ENCODE assay signal across 8 mouse cellular contexts in the genomic region with DNA sequence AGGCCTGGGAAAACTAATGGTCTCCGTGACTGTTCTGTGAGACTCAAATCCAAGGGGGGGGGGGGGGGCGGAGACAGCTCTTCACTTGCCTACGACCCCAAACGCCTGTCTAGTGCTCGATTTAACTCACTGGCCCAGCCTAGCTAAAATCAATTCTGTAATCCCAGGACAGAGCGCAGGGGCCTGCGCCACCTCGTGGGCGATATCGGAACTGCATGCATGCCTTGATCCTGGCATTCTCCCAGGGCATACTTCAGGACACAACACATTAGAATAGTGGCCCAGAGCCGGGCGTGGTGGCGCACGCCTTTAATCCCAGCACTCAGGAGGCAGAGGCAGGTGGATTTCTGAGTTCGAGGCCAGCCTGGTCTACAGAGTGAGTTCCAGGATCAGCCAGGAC. TPM values are rescaled to one million over a fixed set of nuclear protein-coding genes. Genes with fewer than 3 reads are reported as not detected.
DNase-seq lines count a peak whose midpoint lies in the region; ATAC-seq lines count a peak whose summit lies in the region.
"Had no signal": no experiment of that assay in that cellular context is flagged by ENCODE, and none has a peak within 500 bp of the region (broad histone marks: within the 10 kb centered on the region; RNA-seq: fewer than 3 reads in every experiment).

No protein-coding gene starts in this region.

- 9% methylated on average over 15 of the region's 15 CpGs for WGBS in intestine, embryonic 14.5 days

- H3K36me3 ChIP-seq in intestine, embryonic 14.5 days (ENCODE audit: control insufficient read depth, insufficient read depth, low read length) = no peaks in the 10 kb centered on the region
- H3K36me3 ChIP-seq: stomach, embryonic 15.5 days had no signal

- DNase-seq in adrenal gland, adult (ENCODE audit: inconsistent age in 2 of 2, low spot score in 1 of 2) = peak; percentile 82 to 95
- peak; percentile 95 for DNase-seq in embryo, embryonic 10 days (ENCODE audit: low spot score)
- peak; percentile 58 to 84 for DNase-seq in gastrocnemius, postnatal 36 days
- peak; percentile 98 for DNase-seq in intestine, embryonic 14.5 days (ENCODE audit: low spot score)
- DNase-seq in left cerebral cortex, postnatal 14 days (ENCODE audit: low spot score in 2 of 2) = peak; percentile 79 to 84
- peak; percentile 94 for DNase-seq in mesoderm, embryonic 11.5 days (ENCODE audit: low read depth, low spot score)
- DNase-seq in right cerebral cortex, postnatal 4 days = peak; percentile 89

- H3K27ac ChIP-seq in intestine, embryonic 14.5 days (ENCODE audit: low read depth) = no peak overlapping the region
- H3K27ac ChIP-seq: stomach, embryonic 15.5 days had no signal

- H3K4me3 ChIP-seq in intestine, embryonic 14.5 days (ENCODE audit: low read depth, low read length) = no peak overlapping the region
- H3K4me3 ChIP-seq: stomach, embryonic 15.5 days had no signal

- no peaks in the 10 kb centered on the region for H3K9me3 ChIP-seq in intestine, embryonic 14.5 days (ENCODE audit: control insufficient read depth, low read length)
- H3K9me3 ChIP-seq: stomach, embryonic 15.5 days had no signal

- intact Hi-C loops in gastrocnemius, postnatal 36 days (cut with DNase I) = loop anchor here (2.0 kb wide), 2 partner anchors 159 to 333 kb away; no protein-coding TSS in a partner anchor
- intact Hi-C loops in left cerebral cortex, postnatal 14 days (cut with DNase I) = loop anchor here (2.0 to 5.0 kb wide), 4 partner anchors 79 to 333 kb away; partner anchors contain the start of gene Ralgps2

- no peak overlapping the region for H3K9ac ChIP-seq in intestine, embryonic 14.5 days (ENCODE audit: low read length)
- H3K9ac ChIP-seq: stomach, embryonic 15.5 days had no signal

- H3K27me3 ChIP-seq in intestine, embryonic 14.5 days (replicated peaks; ENCODE audit: control insufficient read depth, insufficient read depth, low read length) = no peaks in the 10 kb centered on the region
- H3K27me3 ChIP-seq: stomach, embryonic 15.5 days had no signal

- H3K4me2 ChIP-seq in intestine, embryonic 14.5 days (ENCODE audit: low read length) = no peak overlapping the region

- H3K4me1 ChIP-seq in intestine, embryonic 14.5 days (replicated peaks; ENCODE audit: control insufficient read depth, insufficient read depth, low read length) = 0 out of 2 replicates have a peak, but pooled peaks cover 3% of the 10 kb centered on the region

- peak; percentile 57 for ATAC-seq in intestine, embryonic 14.5 days (replicated peaks; ENCODE audit: low FRiP score, low TSS enrichment, low read depth)

RNA-seq across cellular contexts. Expression of gene Tex35, which starts 32.2 kb away (rescaled TPM):
- not detected for total RNA-seq in gastrocnemius, postnatal 36 days (2021)
- polyA plus RNA-seq in intestine, embryonic 14.5 days (2014; fragmentation: Nextera tagmentation; extraction: Ambion mirVana) = not detected in 2 replicates
- total RNA-seq in left cerebral cortex, postnatal 14 days (2021) = not detected
- polyA plus RNA-seq: stomach, embryonic 15.5 days had no signal
